Mouse (Mus musculus) adrenal gland, adult (tissue): ENCODE results near the gene Pfn3.
A peak's percentile ranks its signal among the peaks of the same experiment; 100 is the strongest.

ENCODE experiments used
- DNase-seq, 2 experiments: peaks; one replicate each; pipeline ENCODE4 v3.0.0; 2022 to 2023; ENCODE audit warnings: low spot score in 1 of 2; ENCODE audit not compliant: inconsistent age in 2 of 2

The Pfn3 gene

GRCm38 (mm10) chr13:55400039-55400346 is 15.0 kb downstream of the Pfn3 start:
- no peak for DNase-seq

DNA sequence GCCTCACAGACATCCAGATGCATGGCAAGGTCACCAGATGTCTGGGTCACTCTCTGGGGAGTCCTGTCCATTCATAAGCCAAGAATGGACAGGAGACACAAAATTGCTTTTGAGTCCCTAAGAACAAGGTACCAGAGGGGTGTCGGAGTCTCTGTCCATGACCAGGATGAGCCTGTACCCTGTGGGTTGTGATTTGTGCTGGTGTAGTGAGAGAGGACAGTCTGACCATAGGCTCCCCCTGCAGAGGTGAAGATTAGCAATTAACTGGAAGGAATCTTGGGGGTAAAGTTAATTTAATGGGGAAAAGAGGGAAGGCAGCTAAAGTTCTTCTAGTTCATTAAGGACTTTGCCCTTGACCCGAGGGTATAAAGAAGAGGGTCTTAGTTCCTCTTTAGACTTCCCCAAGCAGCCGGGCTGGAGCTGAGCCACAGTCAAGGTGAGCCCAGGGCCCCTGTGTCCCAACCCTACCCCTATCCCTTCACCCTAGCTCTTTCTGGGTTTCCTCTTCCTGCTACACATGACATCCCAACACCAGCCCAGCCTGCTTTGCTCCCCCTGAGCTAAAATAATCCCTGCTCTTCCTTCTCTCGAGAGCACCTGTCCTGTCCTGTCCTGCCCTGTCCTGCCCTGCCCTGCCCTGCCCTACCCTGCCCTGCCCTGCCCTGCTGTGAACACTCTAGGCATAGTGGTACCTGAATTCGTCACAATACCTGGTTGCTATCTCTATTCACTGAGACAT is 15.6 kb downstream of the Pfn3 start:
- DNase-seq, result no peak

DNA sequence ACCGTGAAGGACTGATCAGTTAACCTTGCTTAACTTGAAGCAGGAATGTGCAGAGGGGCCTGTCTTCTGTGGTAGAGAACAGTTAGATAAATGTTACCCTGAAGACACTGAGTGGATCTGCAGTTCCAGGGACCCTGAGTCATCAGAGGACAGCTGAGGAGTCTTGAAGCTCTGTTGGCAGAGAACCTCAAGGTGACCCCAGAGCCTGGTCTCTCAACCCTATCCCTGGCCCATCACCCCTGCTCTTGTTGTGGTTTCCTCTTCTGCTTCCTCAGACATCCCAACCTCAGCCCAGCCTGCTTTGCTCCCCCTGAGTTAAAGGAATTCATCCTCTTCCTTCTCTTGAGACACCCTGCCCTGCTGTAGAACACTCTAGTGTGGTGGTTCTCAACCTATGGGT is 16.9 kb downstream of the Pfn3 start, which contains the start of gene Slc34a1:
Gene Slc34a1 (plus strand): TSS at position 100 of the 400 bp plus-strand sequence.
- no peak for DNase-seq

- no peak for DNase-seq
These were observed 22.1 kb downstream of the Pfn3 start for GRCm38 (mm10) chr13:55392933-55393332.

DNA sequence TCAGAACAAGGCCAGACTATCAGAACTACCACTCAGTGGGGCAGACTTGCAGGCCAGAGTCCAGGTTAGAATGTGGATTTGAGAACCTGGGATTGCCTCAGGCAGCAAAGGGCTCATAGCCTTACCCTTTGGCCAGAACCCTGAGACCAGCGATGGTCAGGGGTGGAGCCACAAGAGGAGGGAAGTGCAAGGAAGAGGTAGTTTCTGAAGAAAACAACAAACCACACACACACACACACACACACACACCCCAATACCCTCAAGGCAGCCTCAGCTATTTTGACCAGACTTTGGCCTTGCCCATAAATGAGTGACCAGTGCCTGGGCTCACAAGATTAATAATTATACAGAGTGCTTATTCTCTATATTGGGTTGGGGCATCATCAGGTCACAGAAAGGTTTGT is 23.4 kb downstream of the Pfn3 start:
- DNase-seq, result no peak

- DNase-seq, result no peak
These were observed 24.4 kb downstream of the Pfn3 start for GRCm38 (mm10) chr13:55390644-55391043.

GRCm38 (mm10) chr13:55381790-55382189 is 33.2 kb downstream of the Pfn3 start:
- no peak for DNase-seq

DNA sequence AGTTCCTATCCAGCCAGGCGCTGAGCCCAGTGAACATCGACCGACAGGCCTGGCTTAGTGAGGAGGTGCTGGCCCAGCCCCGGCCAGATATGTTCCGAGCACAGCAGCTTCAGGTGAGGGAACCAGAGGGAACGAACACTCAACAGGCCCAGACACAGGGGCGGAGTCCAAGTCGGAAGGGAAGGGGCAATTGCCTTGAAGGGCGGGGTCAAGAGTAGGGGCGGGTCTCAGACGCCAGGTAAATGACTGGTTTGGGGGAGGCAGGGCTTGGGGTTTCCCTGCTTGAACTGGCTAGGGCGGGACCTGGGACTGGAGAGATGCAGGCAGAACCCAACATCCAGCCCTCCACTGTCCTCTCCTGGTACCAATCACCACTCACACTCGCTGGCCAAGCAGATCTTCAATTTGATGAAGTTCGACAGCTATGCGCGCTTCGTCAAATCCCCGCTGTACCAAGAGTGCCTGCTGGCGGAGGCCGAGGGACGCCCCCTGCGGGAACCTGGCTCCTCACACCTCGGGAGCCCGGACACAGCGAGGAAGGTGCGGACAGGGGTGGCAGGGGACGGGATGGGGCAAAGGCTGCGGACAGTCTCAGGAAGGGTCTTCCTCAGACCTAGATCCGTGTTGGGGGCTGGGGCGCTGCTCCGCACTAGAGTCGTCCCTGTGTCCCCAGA is 36.0 kb downstream of the Pfn3 start:
- DNase-seq, result no peak

- no peak for DNase-seq
These were observed 39.2 kb downstream of the Pfn3 start for GRCm38 (mm10) chr13:55375877-55376276.

DNA sequence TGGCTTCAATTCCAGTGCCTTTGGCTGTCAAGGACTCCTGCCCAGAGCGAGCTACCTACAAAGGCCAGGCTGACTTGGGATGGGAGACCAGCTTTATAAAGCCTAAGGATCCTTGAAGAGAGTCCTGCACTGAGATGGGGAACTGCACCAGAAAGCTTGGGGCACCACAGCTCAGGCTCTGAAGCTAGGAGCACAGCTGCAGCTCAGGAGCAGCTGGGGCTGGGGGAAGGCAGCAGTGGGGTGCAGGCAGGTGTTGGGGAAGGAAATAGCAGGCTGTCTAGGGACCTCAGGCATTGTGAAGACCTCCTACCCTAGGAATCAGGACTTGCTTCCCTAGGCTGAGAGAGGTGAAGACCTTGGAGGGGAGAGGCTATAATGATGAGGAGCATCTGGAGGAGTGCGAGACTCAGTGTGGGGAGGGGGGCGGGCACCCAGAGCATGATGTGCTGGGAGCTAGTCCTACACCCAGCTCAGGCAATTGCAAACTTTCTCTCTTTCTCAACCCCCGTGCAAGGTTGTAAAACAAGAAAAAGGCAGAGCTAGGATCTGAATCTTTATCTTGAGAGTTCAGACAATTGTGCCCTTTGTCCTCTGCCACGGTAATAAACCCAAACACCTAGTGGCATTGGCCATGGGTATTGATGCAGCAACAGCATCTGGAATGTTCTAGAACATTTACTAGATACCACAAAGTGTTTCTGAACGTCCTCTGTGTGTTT is 40.7 kb downstream of the Pfn3 start:
- no peak for DNase-seq

DNA sequence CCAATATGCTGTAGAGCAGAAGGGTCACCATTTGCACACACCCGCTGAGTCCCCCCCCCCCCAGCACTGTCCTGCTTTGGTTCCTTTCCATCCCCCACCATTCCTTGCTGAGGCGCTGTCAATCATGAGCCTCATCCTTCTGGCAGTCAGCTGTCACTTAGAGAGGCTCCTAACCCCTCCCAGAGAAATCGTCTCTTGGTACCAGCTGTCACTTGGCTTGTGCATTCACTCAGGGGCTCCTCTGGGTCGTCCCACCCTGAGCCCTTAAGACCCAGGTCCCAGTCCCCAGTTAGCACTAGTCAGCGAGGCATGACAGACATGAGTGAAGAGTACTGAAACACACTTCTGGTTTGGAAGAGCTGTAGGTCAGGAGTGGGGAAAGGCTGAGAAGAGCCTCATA is 43.3 kb downstream of the Pfn3 start:
- DNase-seq, result no peak

- DNase-seq, result no peak
These were observed 43.9 kb downstream of the Pfn3 start for GRCm38 (mm10) chr13:55371007-55371681.

GRCm38 (mm10) chr13:55370234-55370633 is 44.8 kb downstream of the Pfn3 start:
- peak in 1 of 2 experiments; percentile 31 for DNase-seq

DNA sequence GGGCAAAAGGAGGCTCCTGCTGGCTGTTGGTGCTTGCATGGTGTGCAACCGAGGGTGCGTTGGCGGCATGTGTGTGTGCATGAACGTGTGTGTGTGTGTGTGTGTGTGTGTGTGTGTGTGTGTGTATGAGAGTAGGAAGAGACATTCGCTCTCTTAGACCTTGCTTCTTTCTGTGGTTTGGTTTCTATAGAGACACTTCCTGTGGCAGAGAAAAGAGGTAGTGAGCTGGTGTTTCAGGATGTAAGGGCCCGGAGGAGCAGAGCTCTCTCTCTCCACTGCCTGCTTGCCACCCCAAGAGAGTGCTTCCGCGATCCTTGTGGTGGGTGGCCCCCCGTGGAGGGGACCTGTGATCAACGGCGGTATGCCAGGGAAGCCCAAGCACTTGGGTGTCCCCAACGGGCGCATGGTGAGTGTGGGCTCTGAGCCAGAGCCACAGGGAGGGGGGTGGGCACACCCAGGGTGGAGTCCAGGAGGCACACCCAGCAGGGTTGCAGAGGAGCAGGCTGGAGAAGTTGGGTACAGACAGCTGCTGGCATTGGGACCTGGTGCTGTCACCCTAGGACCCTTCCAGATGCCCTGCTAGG is 45.4 kb downstream of the Pfn3 start, which contains the start of gene Rgs14:
Gene Rgs14 (plus strand): TSS at position 202 of the 584 bp plus-strand sequence.
- DNase-seq, result peak in 1 of 2 experiments; percentile 39

DNA sequence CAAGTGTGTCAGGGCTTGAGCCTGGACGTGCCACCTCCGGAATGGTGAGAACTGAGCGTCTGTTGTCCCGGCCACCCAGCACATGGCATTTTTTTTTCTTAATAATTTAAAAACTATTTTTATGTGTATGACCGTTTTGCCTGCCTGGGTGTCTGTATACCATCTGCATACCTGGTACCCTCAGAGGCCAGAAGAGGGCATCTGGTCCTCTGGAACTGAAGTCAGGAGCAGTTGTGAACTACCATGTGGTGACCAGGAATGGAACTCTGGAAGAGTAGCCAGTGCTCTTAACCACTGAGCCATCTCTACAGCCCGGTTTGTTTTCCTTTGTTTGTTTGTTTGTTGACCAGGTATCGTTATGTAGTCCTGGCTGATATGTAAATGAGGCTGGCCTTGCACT is 46.6 kb downstream of the Pfn3 start:
- DNase-seq, result no peak
